Mouse (Mus musculus) c-Kit-positive CD71-negative TER-119-negative erythroid progenitor cells, embryonic 14.5 days (primary cell): Measurements from ENCODE around the gene P2rx6.
"Not testable (repeated sequence)": the region's sequence is repeated elsewhere in the genome, so short reads cannot be mapped to it uniquely, and the experiment has no call there.

Source experiments
- DNase-seq: peaks from one replicate; pipeline ENCODE4 v3.0.0-alpha.2; 2013; ENCODE audit warnings: low read depth

P2rx6 gene

GRCm38 (mm10) chr16:17561751-17562208 lies at the start of gene P2rx6:
P2rx6 (plus strand) TSS chr16:17561885.
- DNase-seq: no peak

GRCm38 (mm10) chr16:17518910-17519309 lies 42.8 kb upstream of the P2rx6 start:
- no peak for DNase-seq

- no peak for DNase-seq
These were observed 37.5 kb upstream of the P2rx6 start for GRCm38 (mm10) chr16:17524156-17524555.

GRCm38 (mm10) chr16:17525524-17525923 lies 36.2 kb upstream of the P2rx6 start:
- no peak for DNase-seq

- no peak for DNase-seq
These were observed 35.5 kb upstream of the P2rx6 start for GRCm38 (mm10) chr16:17526223-17526622.

GRCm38 (mm10) chr16:17527606-17528005 lies 34.1 kb upstream of the P2rx6 start:
- DNase-seq: no peak

- no peak for DNase-seq
These were observed 33.4 kb upstream of the P2rx6 start for GRCm38 (mm10) chr16:17528276-17528675.

- no peak for DNase-seq
These were observed 31.6 kb upstream of the P2rx6 start for GRCm38 (mm10) chr16:17529981-17530586.

- DNase-seq: peak; percentile 95
These were observed 30.9 kb upstream of the P2rx6 start, which contains the start of gene Thap7 for GRCm38 (mm10) chr16:17530640-17531288. Thap7 (minus strand) TSS chr16:17531136.

GRCm38 (mm10) chr16:17532271-17532670 lies 29.4 kb upstream of the P2rx6 start:
- DNase-seq: no peak

GRCm38 (mm10) chr16:17532676-17533329 lies 28.9 kb upstream of the P2rx6 start:
- no peak for DNase-seq

- no peak for DNase-seq
These were observed 25.1 kb upstream of the P2rx6 start for GRCm38 (mm10) chr16:17536584-17536983.

GRCm38 (mm10) chr16:17542632-17543031 lies 19.1 kb upstream of the P2rx6 start:
- DNase-seq: no peak

GRCm38 (mm10) chr16:17552837-17553236 lies 8.8 kb upstream of the P2rx6 start:
- no peak for DNase-seq

GRCm38 (mm10) chr16:17553910-17554685 lies 7.6 kb upstream of the P2rx6 start:
- no peak for DNase-seq

GRCm38 (mm10) chr16:17554702-17555101 lies 7.0 kb upstream of the P2rx6 start:
- not testable (repeated sequence) for DNase-seq

GRCm38 (mm10) chr16:17556180-17556579 lies 5.5 kb upstream of the P2rx6 start:
- no peak for DNase-seq

GRCm38 (mm10) chr16:17556907-17557306 lies 4.8 kb upstream of the P2rx6 start:
- DNase-seq: no peak

GRCm38 (mm10) chr16:17557947-17558480 lies 3.7 kb upstream of the P2rx6 start:
- no peak for DNase-seq

- no peak for DNase-seq
These were observed 2.9 kb upstream of the P2rx6 start for GRCm38 (mm10) chr16:17558811-17559210.

GRCm38 (mm10) chr16:17559396-17560027 lies 2.2 kb upstream of the P2rx6 start:
- no peak for DNase-seq
